Mouse (Mus musculus): Measurements from ENCODE around the gene Ifna5. TPM values are rescaled to one million over a fixed set of nuclear protein-coding genes. Genes with fewer than 3 reads are reported as not detected.
"Not testable (repeated sequence)": the region's sequence is repeated elsewhere in the genome, so short reads cannot be mapped to it uniquely, and the experiment has no call there.

Ifna5 gene
- polyA plus RNA-seq, 1 experiment from 2014 or later: not detected

DNA sequence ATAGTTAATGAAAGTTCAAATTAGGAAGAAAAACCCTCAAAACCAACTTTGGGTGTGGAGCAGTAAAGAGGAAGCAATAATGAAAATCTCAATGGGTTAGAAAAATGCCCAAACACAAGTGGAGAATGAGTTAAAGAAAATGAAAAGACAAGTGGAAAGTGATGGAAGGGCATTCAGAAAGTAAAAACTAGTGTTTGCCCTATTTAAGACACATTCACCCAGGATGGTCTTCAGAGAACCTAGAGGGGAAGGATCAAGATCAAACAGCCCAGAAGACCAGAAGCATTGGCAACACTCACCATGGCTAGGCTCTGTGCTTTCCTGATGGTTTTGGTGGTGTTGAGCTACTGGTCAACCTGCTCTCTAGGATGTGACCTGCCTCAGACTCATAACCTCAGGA, 8.2 kb upstream of the Ifna5 start, which contains the start of gene Ifna6:
Ifna6 (plus strand) TSS at position 301 of the 400 bp plus-strand sequence.
- not testable (repeated sequence) for H3K4me3 ChIP-seq; ATAC-seq; H3K9ac ChIP-seq; H3K27me3 ChIP-seq; H3K4me2 ChIP-seq; H3K4me1 ChIP-seq; H3K27ac ChIP-seq; H3K9me3 ChIP-seq (replicated peaks); H3K36me3 ChIP-seq (ENCODE audit: poor library complexity, severe bottlenecking)

DNA sequence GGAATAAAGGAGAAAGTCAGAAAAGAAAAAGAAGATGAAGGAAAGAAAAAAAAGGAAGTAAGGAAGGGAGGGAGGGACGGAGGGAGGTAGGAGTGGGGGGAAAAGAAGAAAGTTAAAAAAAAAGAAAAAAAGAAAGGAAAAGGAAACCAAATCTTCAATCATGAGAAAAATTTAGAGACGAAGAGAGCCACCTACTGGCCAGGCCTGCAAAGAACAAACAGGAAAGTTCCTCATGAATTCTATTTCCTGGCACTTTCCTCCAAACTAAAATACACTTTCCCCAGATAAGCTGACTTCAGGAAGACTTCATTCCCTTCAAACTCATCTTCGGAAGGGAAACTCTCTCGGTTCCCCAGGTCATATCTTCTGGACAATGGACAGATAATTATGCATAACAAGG, 4.8 kb upstream of the Ifna5 start:
- WGBS: 23% methylated on average over 4 of the region's 4 CpGs
- H3K36me3 ChIP-seq (ENCODE audit: poor library complexity, severe bottlenecking): no peaks in the 10 kb centered on the region
- no peaks in the 10 kb centered on the region for H3K27me3 ChIP-seq
- H3K4me3 ChIP-seq: no peak overlapping the region
- no peaks in the 10 kb centered on the region for H3K9me3 ChIP-seq (replicated peaks)
- no peak for ATAC-seq
- no peak overlapping the region for H3K27ac ChIP-seq
- no peaks in the 10 kb centered on the region for H3K4me1 ChIP-seq
- no peak overlapping the region for H3K9ac ChIP-seq
- no peak overlapping the region for H3K4me2 ChIP-seq

DNA sequence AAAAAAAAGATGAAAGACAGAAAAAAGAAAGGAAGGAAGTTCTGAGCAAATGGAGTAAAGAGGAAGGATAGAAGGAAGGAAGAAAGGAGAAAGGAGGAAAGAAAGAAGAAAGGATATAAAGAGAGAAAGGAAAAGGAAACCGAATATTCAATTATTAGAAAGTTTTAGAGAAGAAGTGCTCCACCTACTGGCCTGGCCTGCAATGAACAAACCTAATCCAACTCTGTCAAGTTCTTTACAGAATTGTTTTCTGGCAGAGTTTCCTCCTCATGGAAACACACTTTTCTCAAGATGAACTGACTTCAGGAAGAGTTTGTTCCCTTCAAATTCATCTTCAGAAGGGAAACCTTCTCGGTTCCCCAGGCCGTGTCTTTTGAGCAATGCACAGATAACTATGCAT, 3.5 kb downstream of the Ifna5 start:
- 43% methylated on average over 3 of the region's 3 CpGs for WGBS

DNA sequence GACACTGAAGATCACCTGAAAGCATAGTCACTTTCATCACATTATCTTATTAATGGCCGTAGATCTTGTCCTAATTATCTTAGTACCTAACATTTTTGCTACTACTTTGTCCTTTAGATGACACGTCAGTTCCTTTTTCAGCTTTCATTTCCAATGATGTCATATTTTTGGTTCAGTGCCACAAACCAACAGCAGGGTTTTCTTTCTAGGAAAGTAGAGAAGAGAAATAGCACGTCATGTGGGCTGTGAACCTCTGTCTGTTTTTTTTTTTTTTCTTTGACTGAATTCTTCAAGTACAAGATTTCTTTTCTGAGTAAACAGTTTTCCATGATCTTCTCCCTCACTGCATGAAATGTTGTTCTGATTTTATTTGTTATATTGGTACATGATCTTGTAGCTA, 4.7 kb downstream of the Ifna5 start:
- WGBS: 69% methylated on average over 3 of the region's 3 CpGs

More for the DNA sequence above, 3.5 kb downstream of the Ifna5 start:
- no peak overlapping the region for H3K4me2 ChIP-seq
- H3K9ac ChIP-seq: no peak overlapping the region
- no peak overlapping the region for H3K27ac ChIP-seq
- H3K36me3 ChIP-seq (ENCODE audit: poor library complexity, severe bottlenecking): no peaks in the 10 kb centered on the region
- H3K9me3 ChIP-seq (replicated peaks): no peaks in the 10 kb centered on the region
- H3K4me1 ChIP-seq: no peaks in the 10 kb centered on the region
- no peak for ATAC-seq
- no peaks in the 10 kb centered on the region for H3K27me3 ChIP-seq
- no peak overlapping the region for H3K4me3 ChIP-seq

DNA sequence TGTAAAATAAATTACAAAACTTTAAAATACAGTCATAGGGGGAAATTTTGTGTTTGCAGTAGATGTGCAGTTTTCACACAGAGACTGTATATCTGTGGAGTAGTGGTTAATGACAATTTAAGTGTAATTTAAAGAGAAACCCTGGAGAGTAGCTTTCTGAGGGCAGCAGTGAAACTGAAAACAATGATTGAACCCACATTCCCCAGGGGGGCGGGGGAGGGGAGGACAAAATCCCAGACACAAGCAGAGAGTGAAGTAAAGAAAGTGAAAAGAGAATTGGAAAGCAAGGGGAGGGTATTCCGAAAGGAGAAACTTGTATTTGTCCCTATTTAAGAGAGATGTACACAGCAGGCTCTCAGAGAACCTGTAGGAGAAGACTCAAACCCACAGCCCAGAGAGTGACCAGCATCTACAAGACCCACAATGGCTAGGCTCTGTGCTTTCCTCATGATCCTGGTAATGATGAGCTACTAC, 6.2 kb downstream of the Ifna5 start, which contains the start of gene Ifna4:
Ifna4 (plus strand) TSS at position 424 of the 474 bp plus-strand sequence.
- Histone ChIP-seq H3K4me2 (no peak within 1 kb of the TSS), H3K9me3 (replicated peaks) (no peaks in the 10 kb centered on the region), H3K4me1 (no peaks in the 10 kb centered on the region), H3K27ac (no peak within 1 kb of the TSS), H3K27me3 (no peaks in the 10 kb centered on the region), H3K4me3 (no peak within 1 kb of the TSS), H3K9ac (no peak within 1 kb of the TSS), H3K36me3 (ENCODE audit: poor library complexity, severe bottlenecking) (no peaks in the 10 kb centered on the region)
- WGBS: 31% methylated on average over 2 of the region's 2 CpGs
- ATAC-seq: no peak

More for the DNA sequence above, 4.7 kb downstream of the Ifna5 start:
- Histone ChIP-seq H3K9ac (no peak overlapping the region), H3K9me3 (replicated peaks) (no peaks in the 10 kb centered on the region), H3K27ac (no peak overlapping the region), H3K4me3 (no peak overlapping the region), H3K4me1 (no peaks in the 10 kb centered on the region), H3K36me3 (ENCODE audit: poor library complexity, severe bottlenecking) (no peaks in the 10 kb centered on the region), H3K27me3 (no peaks in the 10 kb centered on the region), H3K4me2 (no peak overlapping the region)
- ATAC-seq: no peak

DNA sequence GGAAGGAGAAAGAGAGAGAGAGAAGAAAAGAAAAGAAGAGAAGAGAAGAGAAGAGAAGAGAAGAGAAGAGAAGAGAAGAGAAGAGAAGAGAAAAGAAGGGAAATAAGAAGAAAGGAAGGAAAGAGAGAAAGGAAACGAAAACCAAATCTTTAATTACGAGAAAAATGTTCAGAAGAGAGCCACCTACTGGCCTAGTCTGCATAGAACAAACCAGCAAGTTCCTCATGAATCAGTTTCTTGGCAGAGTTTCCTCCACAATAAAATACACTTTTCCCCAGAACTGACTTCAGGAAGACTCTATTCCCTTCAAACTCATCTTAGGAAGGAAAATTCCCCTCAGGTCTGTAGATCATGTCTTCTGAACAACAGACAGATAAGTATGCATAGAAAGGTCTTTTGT, 10.0 kb downstream of the Ifna5 start:
- ATAC-seq: no peak
- no peaks in the 10 kb centered on the region for H3K36me3 ChIP-seq (ENCODE audit: poor library complexity, severe bottlenecking)
- H3K9me3 ChIP-seq (replicated peaks): no peaks in the 10 kb centered on the region
- 64% methylated on average over 2 of the region's 2 CpGs for WGBS
- no peak overlapping the region for H3K4me3 ChIP-seq
- H3K4me1 ChIP-seq: no peaks in the 10 kb centered on the region
- no peaks in the 10 kb centered on the region for H3K27me3 ChIP-seq
- H3K9ac ChIP-seq: no peak overlapping the region
- no peak overlapping the region for H3K27ac ChIP-seq
- no peak overlapping the region for H3K4me2 ChIP-seq

DNA sequence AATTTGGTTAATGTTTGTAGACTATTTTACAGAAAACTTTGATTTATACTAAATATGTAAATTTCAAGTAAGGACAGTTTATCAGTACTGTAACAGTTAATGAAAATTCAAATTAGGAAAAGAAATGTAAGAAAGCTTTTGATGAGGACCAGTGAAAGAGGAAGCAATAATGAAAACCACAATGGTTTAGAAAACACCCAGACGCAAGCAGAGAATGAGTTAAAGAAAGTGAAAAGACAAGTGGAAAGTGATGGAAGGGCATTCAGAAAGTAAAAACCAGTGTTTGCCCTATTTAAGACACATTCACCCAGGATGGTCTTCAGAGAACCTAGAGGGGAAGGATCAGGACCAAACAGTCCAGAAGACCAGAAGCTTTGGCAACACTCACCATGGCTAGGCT, 14.4 kb downstream of the Ifna5 start, which contains the start of gene Ifna1:
Ifna1 (plus strand) TSS at position 390 of the 400 bp plus-strand sequence.
- WGBS: 48% methylated on average over 1 of the region's 1 CpGs
- H3K36me3 ChIP-seq (ENCODE audit: poor library complexity, severe bottlenecking): no peaks in the 10 kb centered on the region
- no peaks in the 10 kb centered on the region for H3K27me3 ChIP-seq
- no peak within 1 kb of the TSS for H3K4me3 ChIP-seq
- ATAC-seq: no peak
- no peak within 1 kb of the TSS for H3K27ac ChIP-seq
- no peak within 1 kb of the TSS for H3K4me2 ChIP-seq
- no peaks in the 10 kb centered on the region for H3K9me3 ChIP-seq (replicated peaks)
- H3K4me1 ChIP-seq: peaks cover 8% of the 10 kb centered on the region
- H3K9ac ChIP-seq: no peak within 1 kb of the TSS

DNA sequence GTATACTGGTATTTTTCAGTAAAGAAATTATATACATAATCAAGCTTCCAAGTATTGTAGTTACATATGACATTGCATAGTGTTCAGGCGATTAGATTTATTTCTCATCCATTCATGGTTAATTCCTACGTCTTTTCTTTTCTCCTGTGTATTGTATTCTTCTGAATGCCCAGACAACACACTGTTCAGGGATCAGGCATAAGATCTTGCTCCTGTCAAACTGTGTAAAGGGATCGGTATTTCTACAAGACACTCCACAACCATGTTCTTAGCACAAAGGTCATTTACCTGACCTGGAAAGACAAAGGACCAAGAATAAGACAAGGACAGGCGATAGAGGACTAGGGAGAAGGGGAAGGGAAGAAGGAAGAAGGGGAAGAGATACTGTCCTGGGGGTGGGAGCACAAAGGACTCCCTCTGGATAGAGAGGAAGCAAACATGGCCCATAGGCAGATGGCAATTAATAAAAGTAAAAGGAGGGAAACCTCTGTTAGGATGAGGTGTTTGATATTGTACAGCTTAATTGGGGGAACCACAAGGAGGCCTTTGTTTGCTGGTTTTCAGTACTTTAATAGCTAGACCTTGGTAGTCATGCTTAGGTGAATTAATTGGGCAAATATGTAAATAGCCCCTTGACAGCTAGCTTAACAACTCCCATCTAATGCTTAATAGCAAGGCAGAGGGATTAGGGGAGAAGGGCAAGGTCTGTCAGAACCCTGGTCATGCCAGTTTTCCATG, 15.9 kb downstream of the Ifna5 start:
- peak overlapping the region; percentile 61 for H3K27ac ChIP-seq

DNA sequence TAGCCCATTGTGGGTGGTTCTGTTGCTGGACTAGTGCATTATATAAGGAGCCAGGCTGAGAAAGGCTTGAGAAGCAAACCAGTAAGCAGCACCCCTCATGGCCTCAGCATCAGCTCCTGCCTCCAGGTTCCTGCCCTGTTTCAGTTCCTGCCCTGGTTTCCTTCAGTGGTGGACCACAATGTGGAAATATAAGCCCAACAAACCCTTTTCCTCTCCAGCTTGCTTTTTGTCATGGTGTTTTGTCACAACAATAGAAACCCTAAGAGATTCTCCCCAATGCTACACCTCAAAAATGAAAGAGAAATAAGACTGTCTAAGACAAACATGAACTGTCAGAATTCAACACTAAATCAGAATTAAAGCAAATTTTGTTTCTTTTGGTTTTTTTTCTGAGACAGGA, 23.9 kb downstream of the Ifna5 start:
- Histone ChIP-seq H3K4me3 (no peak overlapping the region), H3K4me2 (no peak overlapping the region), H3K9me3 (replicated peaks) (no peaks in the 10 kb centered on the region), H3K36me3 (ENCODE audit: poor library complexity, severe bottlenecking) (no peaks in the 10 kb centered on the region), H3K9ac (no peak overlapping the region), H3K27me3 (peaks cover 5% of the 10 kb centered on the region; the same call in 1 of the 2 replicates), H3K4me1 (peaks cover 6% of the 10 kb centered on the region; the same call in 1 of the 2 replicates), H3K27ac (no peak overlapping the region)
- ATAC-seq: no peak

More for the DNA sequence above, 15.9 kb downstream of the Ifna5 start:
- Histone ChIP-seq H3K9ac (no peak overlapping the region), H3K27me3 (no peaks in the 10 kb centered on the region), H3K4me2 (no peak overlapping the region), H3K9me3 (replicated peaks) (no peaks in the 10 kb centered on the region), H3K36me3 (ENCODE audit: poor library complexity, severe bottlenecking) (no peaks in the 10 kb centered on the region), H3K4me1 (peaks cover 8% of the 10 kb centered on the region), H3K4me3 (no peak overlapping the region)
- peak; percentile 88 for ATAC-seq
- WGBS: 7% methylated on average over 4 of the region's 4 CpGs

DNA sequence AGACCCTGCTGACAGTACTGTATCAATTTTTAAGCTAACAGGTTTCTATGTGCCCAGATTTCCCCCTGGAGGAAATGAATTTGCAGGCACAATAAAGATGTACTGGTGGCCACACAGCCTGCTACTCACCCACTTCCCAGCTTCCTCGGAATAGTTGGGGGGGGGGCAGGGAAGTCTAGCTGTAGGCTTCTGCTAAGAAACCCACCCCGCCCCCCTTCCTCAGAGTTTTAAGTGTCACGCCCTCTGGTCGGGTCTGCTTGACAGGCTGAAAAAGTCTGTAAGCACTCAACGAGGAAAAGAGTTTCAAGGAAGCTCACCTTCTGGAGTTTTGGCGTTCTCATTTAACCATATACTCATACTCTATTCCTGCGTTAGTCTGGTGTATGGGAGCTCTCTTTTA, 28.0 kb downstream of the Ifna5 start:
- no peak for ATAC-seq
- Histone ChIP-seq H3K9ac (no peak overlapping the region), H3K4me3 (no peak overlapping the region), H3K9me3 (replicated peaks) (no peaks in the 10 kb centered on the region), H3K27ac (no peak overlapping the region), H3K27me3 (peaks cover 14% of the 10 kb centered on the region; the same call in 1 of the 2 replicates), H3K36me3 (ENCODE audit: poor library complexity, severe bottlenecking) (no peaks in the 10 kb centered on the region), H3K4me1 (peaks cover 14% of the 10 kb centered on the region), H3K4me2 (no peak overlapping the region)
- 3% methylated on average over 7 of the region's 7 CpGs for WGBS

DNA sequence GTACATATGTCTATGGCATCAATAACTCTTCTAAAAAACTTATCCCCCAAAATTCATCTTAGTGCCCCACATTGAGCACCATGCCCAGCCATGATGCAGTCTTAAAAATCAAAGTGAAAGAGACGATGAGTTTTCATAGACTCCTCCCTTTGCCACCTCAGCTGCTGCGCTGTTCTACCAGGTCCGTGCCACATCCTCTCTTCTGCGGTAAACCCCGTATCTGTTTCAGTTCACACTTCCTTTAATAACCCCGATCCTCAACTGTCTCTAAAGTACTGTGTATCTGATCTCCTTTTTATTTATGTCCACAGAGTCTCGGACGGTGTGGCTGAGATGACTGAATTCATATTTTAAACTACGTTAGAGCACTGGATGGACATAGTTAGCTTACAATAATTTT, 29.3 kb downstream of the Ifna5 start:
- Histone ChIP-seq H3K4me1 (peaks cover 14% of the 10 kb centered on the region), H3K27me3 (peaks cover 14% of the 10 kb centered on the region; the same call in 1 of the 2 replicates), H3K4me2 (no peak overlapping the region), H3K9ac (no peak overlapping the region), H3K9me3 (replicated peaks) (no peaks in the 10 kb centered on the region), H3K27ac (no peak overlapping the region), H3K4me3 (no peak overlapping the region), H3K36me3 (ENCODE audit: poor library complexity, severe bottlenecking) (no peaks in the 10 kb centered on the region)
- WGBS: 77% methylated on average over 9 of the region's 9 CpGs
- ATAC-seq: no peak

DNA sequence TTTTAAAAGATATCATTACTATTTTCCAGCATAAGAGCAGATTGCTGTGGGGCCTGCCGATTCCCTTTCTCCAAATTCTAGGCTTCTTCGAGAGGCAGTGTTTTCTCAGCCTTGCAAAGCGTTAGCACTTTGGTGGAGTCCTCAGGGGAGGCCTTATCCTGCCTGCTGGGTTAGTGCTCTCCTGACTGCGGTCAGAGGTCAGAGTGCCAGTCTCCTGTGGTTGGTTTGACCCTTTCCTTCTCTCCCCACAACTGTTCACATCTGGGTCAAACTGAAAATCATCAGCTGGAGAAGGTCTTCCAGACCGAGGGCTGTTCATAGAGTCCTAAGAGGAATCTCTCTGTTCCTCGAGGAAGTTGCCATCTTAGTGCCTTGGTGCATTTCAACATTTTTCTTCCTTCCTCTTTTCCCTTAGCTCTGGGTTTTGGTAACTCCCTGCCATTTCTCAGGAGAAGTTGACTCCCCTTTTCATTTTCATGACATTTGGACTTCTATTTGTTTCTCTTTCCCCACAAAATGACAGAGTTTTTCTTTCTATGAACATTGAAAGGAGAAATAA, 29.8 kb downstream of the Ifna5 start:
- peaks cover 14% of the 10 kb centered on the region for H3K4me1 ChIP-seq
- H3K27me3 ChIP-seq: peaks cover 14% of the 10 kb centered on the region; the same call in 1 of the 2 replicates
- H3K9me3 ChIP-seq (replicated peaks): no peaks in the 10 kb centered on the region
- no peak for ATAC-seq
- no peak overlapping the region for H3K4me3 ChIP-seq
- no peak overlapping the region for H3K9ac ChIP-seq
- no peak overlapping the region for H3K27ac ChIP-seq
- H3K4me2 ChIP-seq: no peak overlapping the region
- WGBS: 59% methylated on average over 6 of the region's 6 CpGs
- H3K36me3 ChIP-seq (ENCODE audit: poor library complexity, severe bottlenecking): no peaks in the 10 kb centered on the region

Measured in forebrain, embryonic 13.5 days (tissue).